Mouse (Mus musculus) mammary gland, adult 2 months (tissue): Measurements from ENCODE around the gene Nrros. TPM values are rescaled to one million over a fixed set of nuclear protein-coding genes. Genes with fewer than 3 reads are reported as not detected.

ENCODE experiments used
- polyA plus RNA-seq: library from polyadenylated mRNA; depleted of rRNA; stranded (reverse); fragments of >200 nt; gene quantifications from 2 replicates; pipeline ENCODE4 v1.2.3, GENCODE M21; 2012; ENCODE audit warnings: low replicate concordance; rRNA removed

Gene Nrros
- 78.3 and 94.4 TPM in 2 replicates for polyA plus RNA-seq

GRCm38 (mm10) chr16:32165281-32165821 is at the start of gene Nrros:
TSS of gene Nrros (minus strand) at chr16:32165594.

GRCm38 (mm10) chr16:32179333-32179901 is 14.0 kb upstream of the Nrros start, which contains the start of gene Bex6:
TSS of gene Bex6 (plus strand) at chr16:32179823.

GRCm38 (mm10) chr16:32099638-32100150 is 65.7 kb downstream of the Nrros start, which contains the start of the genes Pigx and Cep19:
TSS of gene Pigx (minus strand) at chr16:32099740.
TSS of gene Cep19 (plus strand) at chr16:32099800.

Other genes with a start within 250 kb of the Nrros start
- gene Pigz, start 231.7 kb downstream of the Nrros start, polyA plus RNA-seq, result 7.8 and 8.8 TPM in 2 replicates
- 71.1 and 134 TPM in 2 replicates for gene 0610012G03Rik, start 217.1 kb downstream of the Nrros start, polyA plus RNA-seq
- gene Ncbp2, start 217.1 kb downstream of the Nrros start, polyA plus RNA-seq, result 3.0 and 8.5 TPM in 2 replicates
- 2.8 and 6.8 TPM in 2 replicates for gene Senp5, start 162.3 kb downstream of the Nrros start, polyA plus RNA-seq
- gene Pak2, start 86.3 kb downstream of the Nrros start, polyA plus RNA-seq, result 19.2 and 21.9 TPM in 2 replicates
- 29.2 and 39.3 TPM in 2 replicates for gene Pigx, start 65.9 kb downstream of the Nrros start, polyA plus RNA-seq
- 10.3 and 11.5 TPM in 2 replicates for gene Cep19, start 65.8 kb downstream of the Nrros start, polyA plus RNA-seq
- 0.13 and 0.56 TPM in 2 replicates for gene Bex6, start 14.2 kb upstream of the Nrros start, polyA plus RNA-seq
- gene Fbxo45, start 81.6 kb upstream of the Nrros start, polyA plus RNA-seq, result 5.3 and 6.6 TPM in 2 replicates
- 2.0 and 4.7 TPM in 2 replicates for gene Wdr53, start 81.6 kb upstream of the Nrros start, polyA plus RNA-seq
- gene Smco1, start 105.9 kb upstream of the Nrros start, polyA plus RNA-seq, result 9.6 TPM in 1 of 2 replicates, not detected in the other
- gene Rnf168, start 111.9 kb upstream of the Nrros start, polyA plus RNA-seq, result 6.2 and 7.4 TPM in 2 replicates
- 6.5 and 13.0 TPM in 2 replicates for gene Ubxn7, start 166.7 kb upstream of the Nrros start, polyA plus RNA-seq
- gene Tm4sf19, start 234.9 kb upstream of the Nrros start, polyA plus RNA-seq, result 0.20 TPM in 1 of 2 replicates, not detected in the other